Mouse (Mus musculus) monocyte, adult 5-6 weeks (primary cell): ENCODE data around the gene Brf1. TPM values are rescaled to one million over a fixed set of nuclear protein-coding genes. Genes with fewer than 3 reads are reported as not detected.

Experiments used
- ATAC-seq: fragments of 153-309, 156-312 bp; replicated peaks from 2 replicates; pipeline ENCODE4 v1.8.0; 2017; ENCODE audit warnings: mild to moderate bottlenecking; ENCODE audit not compliant: low TSS enrichment, insufficient number of reproducible peaks, severe bottlenecking, poor library complexity, low FRiP score
- total RNA-seq: library from RNA; stranded (forward); fragments of 200-1000, 200-491, 200-594 nt; gene quantifications from 3 replicates; pipeline ENCODE4 v1.2.3, GENCODE M21; 2017

Brf1 gene
- total RNA-seq, 1 experiment from 2014 or later = 109 TPM

DNA sequence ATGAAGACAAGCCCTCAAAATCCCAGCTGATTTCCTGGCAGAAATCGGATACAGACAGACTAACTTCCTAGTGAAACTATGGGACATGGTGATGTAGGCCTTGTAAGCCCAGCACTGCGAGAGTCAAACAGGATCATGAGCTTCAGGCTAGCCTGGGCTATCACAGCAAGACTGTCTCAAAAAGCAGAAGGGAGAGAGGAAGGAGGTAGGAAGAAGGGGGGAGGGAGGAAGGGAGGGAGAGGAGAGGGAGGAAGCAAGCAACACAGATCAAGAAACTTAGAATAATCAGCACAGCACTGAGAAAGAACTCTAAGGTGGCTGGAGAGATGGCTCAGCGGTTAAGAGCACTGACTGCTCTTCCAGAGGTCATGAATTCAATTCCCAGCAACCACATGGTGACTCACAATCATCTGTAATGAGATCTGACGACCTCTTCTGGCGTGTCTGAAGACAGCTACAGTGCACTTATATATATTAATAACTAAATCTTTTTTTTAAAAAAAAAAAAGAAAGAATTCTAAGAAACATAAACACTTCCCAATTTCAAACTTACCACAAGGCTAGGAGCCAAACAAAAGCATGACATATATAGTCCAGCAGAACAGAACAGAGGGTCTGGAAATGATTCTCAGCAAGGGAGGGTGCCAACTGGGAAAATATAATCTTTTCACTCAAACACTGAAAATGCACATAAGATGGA is 9.6 kb downstream of the Brf1 start:
- ATAC-seq = no peak

DNA sequence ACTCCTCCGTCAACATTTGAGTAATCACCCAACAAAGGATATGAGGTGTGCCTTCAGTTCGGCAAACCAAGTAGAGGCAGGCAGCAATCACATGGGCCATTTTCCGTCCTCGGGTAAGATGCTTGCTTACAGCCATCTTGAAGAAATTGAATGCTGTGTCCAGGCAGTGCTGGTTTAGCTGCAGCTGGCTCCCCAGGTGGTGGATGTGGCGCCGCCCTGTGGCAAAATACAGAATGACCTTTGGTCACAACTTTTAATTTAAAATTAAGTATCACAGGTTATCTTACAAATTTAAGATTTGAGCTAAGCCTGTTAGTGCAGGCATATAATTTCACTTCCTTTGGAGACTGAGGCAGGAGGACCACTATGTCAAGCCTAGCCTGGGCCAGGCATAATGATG is 12.6 kb downstream of the Brf1 start:
- 0 out of 2 replicates have a peak, but pooled peaks have one; percentile 36 for ATAC-seq

DNA sequence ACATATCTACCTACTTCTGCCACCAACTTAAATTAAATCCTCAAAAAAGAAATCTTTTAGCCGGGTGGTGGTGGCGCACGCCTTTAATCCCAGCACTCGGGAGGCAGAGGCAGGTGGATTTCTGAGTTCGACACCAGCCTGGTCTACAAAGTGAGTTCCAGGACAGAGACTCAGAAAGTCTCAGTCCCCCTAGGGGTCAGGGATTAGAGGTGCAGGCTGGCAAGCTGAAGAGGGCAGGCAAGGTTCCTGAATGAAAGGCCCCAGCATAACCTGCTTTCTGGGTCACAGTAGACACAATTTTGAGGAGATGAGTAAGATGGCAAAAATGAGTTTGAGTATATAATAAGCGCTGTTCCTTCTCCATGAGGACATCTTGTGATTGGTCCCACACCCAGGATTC is 15.2 kb downstream of the Brf1 start:
- ATAC-seq = no peak

DNA sequence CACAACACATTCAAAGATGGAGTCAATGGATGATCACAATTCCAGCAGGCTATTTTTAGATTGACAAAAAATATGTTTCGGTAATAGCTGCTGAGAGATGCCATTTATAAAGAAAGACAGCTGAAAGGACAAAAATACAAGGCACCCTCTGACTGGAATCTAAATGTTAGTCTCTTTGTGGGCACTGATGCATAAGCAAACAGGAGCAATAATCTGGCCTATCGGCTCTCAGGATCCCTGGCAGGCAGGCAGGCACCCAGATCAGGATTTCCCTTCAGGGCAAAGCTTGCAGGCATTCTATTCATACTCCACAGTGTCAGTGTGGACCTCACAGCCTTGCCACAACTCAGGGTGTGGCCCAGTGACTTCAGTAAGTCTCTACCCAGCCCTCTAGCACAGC is 18.5 kb downstream of the Brf1 start:
- ATAC-seq = no peak

DNA sequence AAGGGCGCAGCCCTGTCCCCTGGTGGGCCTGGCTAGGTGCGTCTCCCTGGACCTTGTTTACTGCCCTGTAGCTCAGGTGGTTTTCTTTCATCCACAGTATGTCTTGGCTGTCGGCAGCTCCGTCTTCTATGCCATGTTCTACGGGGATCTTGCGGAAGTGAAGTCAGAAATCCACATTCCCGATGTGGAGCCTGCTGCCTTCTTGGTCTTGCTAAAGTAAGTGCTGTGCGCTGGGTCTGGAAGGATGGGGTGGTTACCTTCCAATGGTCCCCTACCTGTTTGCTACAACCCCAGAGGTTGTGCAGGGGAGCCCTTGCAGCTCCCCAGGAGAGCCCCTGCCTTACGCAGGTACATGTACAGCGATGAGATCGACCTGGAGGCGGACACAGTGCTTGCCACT is 23.3 kb downstream of the Brf1 start:
- ATAC-seq = no peak

DNA sequence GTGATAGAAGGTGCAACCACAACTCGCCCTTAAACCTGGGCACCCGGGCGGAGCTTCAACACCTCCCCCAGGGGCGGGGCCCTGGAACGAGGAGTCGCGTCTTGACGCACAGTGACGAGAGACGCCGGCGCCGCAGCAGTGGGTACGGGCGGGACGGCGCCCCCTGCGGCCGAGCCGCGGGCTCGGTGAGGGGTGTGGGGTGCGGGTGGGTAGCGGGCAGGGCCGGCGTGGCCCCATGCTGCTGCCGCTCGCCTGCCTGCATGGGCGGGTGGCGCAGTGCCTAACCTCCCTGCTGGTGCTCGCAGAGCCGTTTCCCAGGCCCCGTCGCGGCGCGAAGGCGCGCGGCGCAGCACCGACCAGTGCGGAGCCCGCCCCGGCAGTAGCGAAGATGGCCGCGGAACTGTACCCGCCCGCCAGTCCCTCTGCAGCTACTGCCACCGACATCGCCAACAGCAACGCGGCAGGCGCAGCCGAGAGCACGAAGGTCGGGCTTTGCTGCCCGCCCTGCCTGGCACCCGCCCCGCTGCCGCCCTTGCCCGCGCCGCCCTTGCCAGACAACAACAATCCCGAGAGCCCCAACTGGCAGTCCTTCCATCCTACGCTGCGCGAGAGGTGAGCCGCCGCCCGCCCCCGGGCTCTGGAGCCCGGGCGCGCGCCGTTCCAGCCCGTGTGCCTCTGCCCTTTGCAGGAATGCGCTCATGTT is 24.0 kb downstream of the Brf1 start, which contains the start of gene Btbd6:
TSS of gene Btbd6 (plus strand) at position 112 of the 703 bp plus-strand sequence.
- 0 out of 2 replicates have a peak, but pooled peaks have one; percentile 47 for ATAC-seq

DNA sequence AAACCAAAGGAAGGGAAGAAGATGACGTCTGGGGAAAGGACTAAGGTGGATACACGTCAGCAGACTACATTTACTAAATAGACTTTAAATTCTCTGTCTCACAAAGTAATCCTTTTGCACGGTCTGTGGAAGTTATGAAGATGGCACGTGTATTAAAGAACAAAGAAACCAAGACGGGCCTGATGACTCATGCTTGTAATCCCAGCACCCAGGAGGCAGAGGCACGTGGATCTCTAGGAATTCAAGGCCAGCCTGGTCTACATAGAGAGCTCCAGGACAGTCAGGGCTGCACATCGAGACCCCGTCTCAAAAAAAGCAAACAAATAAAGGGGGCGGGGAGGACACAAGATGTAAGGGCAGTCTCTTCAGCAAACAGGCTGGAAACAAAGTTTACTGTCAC is 25.8 kb downstream of the Brf1 start:
- ATAC-seq = no peak

DNA sequence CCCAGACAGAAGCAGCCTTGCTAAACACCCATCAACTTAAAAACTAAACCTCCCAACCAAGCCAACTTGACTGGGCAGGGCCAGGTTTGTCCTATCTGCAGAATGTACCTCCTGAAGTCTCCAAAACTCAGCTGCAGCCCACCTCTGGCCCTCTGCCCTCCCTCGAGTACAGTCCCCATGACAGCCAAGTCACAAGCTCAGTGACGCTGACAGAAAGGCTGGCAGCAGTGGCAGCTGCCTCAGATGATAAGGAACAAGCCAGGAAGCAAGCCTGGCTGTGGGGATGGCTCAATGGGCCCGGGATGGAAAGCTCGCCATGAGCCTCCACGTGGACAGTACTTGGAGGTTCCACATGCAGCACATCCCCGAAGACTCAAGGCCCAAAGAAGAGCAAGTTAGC is 30.9 kb downstream of the Brf1 start:
- ATAC-seq = no peak

DNA sequence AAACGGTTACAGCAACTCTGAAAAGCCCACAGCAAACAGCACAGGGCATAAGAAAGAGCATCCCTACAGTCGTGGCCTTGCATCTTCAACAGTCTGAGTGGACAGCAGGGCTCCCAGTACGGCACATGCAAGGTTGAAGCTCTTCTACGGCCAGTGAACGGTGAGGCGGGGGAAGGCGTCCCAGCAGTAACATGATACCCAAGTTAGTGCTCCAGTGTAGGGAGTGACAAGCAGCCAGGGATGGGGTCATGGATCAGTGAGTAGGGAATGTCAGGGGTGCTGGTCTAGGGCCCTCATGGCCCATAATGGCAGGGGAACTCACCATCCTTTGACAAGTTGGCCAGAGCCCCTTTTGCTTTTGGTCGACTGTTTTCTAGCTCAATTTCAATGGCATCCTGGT is 31.6 kb downstream of the Brf1 start:
- no peak for ATAC-seq

DNA sequence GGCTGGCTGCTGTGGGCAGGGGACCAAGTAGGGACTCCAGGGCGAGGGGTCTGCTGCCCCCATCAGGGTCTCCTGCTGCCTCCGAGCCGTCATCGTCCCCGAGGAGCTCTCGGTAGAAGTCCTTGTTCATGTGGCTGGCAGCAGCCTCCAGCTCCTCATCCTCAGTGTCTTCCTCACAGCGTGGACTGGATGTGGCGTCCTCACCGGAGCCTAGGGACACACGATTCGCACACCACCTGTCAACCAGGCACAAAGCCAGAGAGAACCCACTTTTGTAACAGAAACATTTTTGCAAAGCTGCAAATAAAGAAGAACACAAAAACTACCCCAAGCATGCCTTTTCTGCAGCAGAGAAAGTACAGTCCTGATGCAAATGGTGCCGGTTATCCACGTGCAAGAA is 34.7 kb downstream of the Brf1 start:
- no peak for ATAC-seq

DNA sequence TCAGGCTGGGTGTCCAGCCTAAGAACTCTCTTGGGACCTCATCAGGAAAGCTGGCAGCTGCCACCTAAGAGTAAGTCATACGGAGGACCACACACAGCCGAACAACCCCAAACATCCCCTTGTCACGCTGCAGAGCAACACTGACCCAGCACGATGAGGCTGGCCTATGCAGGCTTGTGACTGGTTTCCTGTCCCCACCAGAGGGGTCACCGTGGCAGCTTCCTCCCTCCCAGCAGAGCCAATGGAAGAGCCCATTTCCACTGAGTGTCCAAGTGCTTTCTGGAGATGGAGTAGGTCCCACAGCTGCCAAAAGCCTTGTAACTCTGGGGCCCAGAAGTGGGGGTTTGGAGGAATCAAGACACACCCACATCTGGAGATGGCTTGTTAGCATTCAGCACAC is 38.6 kb downstream of the Brf1 start:
- no peak for ATAC-seq

DNA sequence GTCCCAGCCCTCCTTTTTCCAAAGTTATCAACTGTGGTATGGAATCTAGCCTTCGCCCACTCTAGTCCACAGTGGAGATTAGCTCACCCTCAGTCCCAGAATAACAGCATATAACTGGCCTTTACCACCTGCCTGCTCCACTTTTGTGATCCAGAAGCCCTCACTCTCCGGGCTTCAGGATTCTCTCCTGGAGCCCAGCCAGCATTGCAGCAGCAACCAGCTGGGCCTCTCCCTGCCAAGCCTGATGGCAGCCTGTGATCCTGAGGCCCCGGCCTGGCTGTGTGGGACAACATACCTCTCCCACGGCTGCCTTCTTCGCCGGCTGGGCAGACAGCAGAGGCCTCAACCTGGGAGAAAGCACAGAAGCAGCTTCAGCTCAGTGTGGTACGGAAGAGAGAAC is 39.1 kb downstream of the Brf1 start:
- no peak for ATAC-seq

DNA sequence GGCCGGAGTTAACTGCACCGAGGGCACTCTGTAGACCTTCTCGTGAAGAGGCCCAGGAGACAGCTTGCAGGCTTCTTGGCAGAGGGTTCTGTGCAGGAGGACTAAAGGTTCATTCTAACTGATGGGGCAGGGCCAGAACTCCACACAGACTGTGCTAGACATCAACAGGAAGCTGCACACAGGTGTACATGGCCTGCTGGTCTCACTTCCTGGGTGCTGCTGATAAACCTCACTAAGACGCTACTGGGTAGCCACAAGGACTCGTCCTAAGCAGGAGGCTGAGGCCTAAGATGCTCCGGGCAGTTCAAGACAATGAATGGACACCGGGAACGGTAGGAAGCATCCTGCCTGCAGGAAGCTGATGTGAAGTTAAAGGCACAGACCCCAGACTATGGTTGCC is 41.1 kb downstream of the Brf1 start:
- no peak for ATAC-seq

DNA sequence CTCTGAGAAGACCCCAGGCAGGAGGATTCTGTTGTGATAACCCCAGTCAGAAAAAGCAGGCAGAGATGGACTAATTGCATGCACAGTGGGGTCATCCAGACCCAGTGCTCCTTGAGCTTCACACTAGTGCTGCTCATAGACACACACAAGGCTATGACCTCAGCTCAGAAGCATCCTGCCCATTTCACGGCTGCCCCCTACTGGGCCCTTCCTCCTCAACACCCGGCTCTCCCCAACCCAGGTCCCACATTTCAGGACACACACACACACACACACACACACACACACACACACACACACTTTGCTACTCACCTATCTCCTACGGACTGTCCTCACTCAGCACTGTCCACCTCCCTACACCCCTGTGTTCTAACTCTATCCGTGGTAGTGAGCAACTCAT is 42.2 kb downstream of the Brf1 start:
- ATAC-seq = no peak

DNA sequence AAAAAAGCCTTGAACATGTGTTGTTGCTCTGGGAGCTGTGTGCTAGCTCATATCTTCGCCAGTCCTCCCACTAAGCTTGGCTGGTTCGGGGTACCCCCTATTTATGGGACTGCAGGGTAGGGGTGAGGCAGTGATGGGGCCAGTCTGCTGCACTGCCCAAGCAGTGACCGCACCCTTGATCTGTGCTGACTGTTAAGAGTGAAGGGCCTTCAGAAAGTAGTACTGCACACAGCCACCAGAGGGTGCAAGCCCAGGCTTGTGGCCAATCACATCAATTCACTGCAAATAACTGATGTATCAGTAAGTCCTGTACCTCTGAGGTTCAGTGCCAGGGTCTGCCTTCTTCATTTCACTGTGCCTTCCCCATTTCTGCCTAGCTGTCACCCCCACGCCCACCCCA is 44.7 kb downstream of the Brf1 start:
- peak; percentile 60; the same call in 1 of the 2 replicates for ATAC-seq

DNA sequence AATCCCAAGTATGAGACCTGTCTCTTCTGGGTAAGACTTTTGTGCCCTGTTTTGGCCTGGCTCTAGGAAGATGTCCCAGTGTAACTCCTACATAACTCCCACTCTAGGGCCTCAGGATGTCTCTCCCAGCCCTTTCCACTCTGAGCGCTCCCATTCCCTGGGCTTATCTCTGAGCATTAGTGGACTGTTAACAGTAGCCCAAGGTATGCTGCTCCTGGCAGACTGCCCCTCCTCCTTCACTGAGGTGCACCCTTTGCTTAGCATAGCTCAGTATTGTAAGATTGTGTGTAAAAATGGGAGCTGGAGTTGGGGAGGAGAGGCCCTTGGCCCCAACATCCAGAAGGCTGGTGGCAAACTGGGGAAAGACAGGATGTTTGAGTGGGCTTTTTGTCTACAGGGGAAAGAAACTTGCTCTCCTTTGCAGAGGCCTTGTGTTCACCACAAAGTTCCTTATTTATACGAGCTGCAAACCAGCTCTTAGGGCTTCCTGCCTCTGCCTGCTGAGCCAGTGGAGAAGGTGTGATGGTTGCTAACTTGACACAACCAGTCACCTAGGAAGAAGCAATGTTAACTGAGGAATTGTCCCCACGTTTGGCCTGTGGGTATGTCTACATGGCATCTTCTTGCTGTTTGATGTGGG is 47.5 kb downstream of the Brf1 start:
- ATAC-seq = no peak

DNA sequence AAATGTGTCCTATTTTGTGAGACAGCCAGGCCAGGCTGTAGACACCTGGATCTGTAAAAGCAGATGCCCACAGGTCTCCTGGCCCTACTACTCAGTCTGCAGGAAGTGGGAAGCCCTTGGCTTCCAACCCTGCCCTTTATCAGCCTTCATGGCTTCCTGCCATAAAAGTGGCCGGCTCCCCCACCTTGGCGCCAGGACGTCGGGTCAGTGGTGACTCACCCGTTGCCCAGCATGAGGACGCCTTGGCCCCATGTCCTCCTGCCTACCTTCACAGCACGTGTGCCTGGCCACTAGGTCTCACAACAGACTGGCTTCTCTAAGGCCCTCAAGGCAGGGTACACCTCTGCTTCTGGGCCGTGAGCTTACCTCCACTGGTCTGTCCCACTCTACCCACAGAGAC is 48.1 kb downstream of the Brf1 start:
- no peak for ATAC-seq

DNA sequence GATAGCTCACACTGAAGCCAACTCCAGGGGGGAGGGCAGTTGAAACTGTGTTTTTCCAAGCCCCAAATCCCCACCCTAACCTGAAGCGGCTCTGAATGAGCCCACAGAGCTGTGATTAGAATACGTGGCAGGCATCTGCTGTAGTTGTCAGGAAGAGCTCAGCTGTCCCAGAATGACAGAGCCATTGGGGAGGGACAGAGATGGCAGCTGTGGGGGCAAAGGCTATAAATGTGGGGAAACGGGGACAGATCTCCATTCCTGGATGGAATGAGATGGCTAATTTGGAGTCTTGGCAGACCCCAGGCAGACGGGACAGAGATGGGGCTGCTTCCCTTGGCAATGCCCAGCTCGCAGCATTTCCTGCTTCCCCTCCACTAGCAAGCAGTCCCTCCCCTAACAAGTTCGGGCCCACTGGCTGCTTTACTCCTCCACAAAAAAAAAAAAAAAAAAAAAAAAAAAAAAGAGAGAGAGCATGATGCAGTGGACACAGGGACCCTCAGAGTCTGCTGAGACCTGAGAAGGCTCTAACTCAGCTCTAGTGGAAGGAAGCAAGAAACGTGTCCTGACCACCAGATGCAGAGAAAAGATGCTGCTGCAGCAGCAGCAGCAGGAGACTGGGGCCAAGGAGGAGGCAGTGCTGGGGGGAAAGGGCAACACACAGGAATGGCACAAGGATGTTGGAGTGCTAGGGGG is 49.2 kb downstream of the Brf1 start:
- no peak for ATAC-seq

DNA sequence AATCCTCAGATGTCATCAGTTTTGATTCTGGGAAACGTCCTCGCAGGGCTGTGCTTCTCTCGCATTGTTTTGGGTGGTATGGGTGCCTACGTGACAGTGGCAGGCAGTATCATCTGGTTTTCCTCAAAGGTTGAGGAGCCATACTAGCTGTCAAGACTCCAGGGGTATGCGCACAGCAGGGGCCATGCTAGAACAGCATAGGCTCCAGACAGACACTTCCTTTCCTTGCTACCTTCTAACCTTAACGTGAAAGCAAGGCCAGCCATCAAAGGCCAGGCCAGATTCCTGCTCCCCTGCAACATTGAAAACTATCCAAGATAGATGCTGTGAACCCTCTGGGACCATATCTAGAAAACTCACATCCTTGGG is 49.8 kb downstream of the Brf1 start:
- no peak for ATAC-seq
